Mouse (Mus musculus) T-helper 17 cell (primary cell): ENCODE data around the gene Hs3st3a1.

ENCODE experiments used
- in situ Hi-C, 2 experiments: fragments of 300-600 bp; cut with MboI, MseI; formaldehyde crosslinking; loops; 1 replicate in 1 of 2; 2 replicates in 1 of 2; pipeline ENCODE4 v1.15.1; 2025; ENCODE audit warnings: high pct_unique_total_duplicates in 2 of 2

Hs3st3a1 gene

GRCm38 (mm10) chr11:64434611-64435545, at the start of gene Hs3st3a1:
Gene Hs3st3a1 (plus strand): TSS chr11:64435332.
- in situ Hi-C loops = loop anchor here in 1 of 2 experiments (5.0 kb wide), 1 partner anchor 508 kb away; no protein-coding TSS in a partner anchor

GRCm38 (mm10) chr11:64386333-64386732, 48.8 kb upstream of the Hs3st3a1 start:
- in situ Hi-C loops = no loop called here

DNA sequence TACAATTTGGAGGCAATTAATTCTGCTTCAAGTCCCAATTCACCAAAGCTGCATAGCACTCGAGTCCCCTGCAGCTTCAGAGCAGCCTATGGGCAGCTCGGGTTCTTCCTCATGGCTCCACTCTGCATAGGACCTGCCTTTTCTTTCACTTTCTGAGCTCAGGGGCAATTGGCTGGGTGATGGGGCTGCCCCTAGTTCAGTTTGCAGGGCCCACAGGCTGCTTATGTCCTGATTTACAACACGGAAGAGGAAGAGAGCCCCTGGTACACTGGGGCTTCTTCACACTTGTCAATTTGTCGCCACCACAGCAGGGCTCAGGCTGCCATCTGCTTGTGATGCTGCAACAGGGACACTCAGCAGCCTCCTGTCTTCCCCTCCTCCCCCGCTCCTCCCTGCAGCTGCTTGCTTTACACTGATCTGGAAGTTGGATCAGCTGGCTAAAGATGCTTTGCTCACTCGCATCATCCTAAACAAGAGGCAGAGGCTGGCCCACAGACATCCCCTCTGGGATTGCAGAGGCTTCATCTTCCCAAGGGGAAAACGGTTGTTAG, 38.7 kb upstream of the Hs3st3a1 start:
- in situ Hi-C loops = no loop called here

- in situ Hi-C loops = no loop called here
These were observed 38.2 kb upstream of the Hs3st3a1 start for GRCm38 (mm10) chr11:64396949-64397348.

GRCm38 (mm10) chr11:64397612-64398011, 37.5 kb upstream of the Hs3st3a1 start:
- in situ Hi-C loops = no loop called here

- in situ Hi-C loops = loop anchor here in 1 of 2 experiments (10.0 kb wide), 1 partner anchor 1754 kb away; no protein-coding TSS in a partner anchor
These were observed 34.5 kb upstream of the Hs3st3a1 start for GRCm38 (mm10) chr11:64400534-64401093.

- in situ Hi-C loops = no loop called here
These were observed 16.2 kb upstream of the Hs3st3a1 start for GRCm38 (mm10) chr11:64418969-64419368.

- in situ Hi-C loops = loop anchor here in 1 of 2 experiments (5.0 kb wide), 1 partner anchor 508 kb away; no protein-coding TSS in a partner anchor
These were observed 647 bp downstream of the Hs3st3a1 start for GRCm38 (mm10) chr11:64435546-64436411.

DNA sequence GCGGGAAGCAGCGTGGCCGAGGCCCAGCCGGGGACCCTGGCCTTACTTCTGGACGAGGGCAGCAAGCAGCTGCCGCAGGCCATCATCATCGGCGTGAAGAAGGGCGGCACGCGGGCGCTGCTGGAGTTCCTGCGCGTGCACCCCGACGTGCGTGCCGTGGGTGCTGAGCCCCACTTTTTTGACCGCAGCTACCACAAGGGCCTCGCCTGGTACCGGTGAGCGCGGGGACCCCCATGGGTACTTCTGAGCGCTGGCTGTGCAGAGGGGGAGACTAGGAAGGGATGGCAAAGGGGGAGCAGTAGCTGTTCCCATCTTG, 1.2 kb downstream of the Hs3st3a1 start, which contains the start of gene F930015N05Rik:
TSS of gene F930015N05Rik (minus strand) at position 242 of the 316 bp plus-strand sequence.
- in situ Hi-C loops = loop anchor here in 1 of 2 experiments (5.0 kb wide), 1 partner anchor 509 kb away; no protein-coding TSS in a partner anchor

DNA sequence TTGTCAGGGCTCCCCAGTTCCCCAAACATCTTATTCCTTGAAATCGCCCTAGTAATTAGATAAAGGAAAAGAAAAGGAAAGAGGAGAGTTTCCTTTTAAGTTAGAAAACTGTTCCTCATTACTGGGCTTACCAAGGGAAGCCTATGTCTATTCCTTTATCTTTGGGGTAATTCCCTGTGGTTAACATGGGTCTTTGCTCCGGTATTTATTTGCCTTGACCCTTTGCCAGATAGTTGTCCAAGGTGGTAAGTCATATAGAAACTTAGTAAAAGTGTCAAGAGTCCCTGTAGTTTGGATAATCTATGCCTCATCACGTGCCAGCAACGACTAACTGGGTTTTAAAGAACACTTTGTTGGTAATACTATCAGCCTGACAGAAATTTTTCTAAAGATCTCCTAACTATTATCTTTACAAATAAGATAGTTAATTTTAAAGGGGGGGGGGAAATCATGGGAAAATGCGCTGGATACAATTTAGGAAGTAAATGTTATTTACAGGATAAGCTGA, 1.7 kb downstream of the Hs3st3a1 start:
- in situ Hi-C loops = loop anchor here in 1 of 2 experiments (5.0 kb wide), 1 partner anchor 510 kb away; no protein-coding TSS in a partner anchor

- in situ Hi-C loops = loop anchor here in 1 of 2 experiments (5.0 kb wide), 1 partner anchor 510 kb away; no protein-coding TSS in a partner anchor
These were observed 2.6 kb downstream of the Hs3st3a1 start for GRCm38 (mm10) chr11:64437721-64438120.

DNA sequence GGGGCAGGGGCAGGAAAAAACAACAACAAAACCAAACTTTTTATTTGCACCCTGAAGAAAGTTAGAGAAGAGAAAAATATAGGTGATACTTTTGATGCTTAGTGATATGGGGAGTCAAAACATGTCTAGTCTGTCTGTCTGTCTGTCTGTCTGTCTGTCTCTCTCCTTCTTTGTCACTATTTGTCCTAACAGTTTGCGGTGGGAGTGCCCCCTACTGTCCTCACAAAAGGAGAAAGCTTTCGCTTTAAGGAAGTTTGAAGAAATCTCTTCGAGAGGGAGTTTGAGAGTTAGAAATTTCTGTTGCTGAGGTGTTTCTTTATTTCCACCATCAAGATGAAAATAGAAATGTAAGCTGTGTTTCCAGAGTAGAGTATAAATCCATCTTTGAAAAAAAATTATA, 3.8 kb downstream of the Hs3st3a1 start:
- in situ Hi-C loops = loop anchor here in 1 of 2 experiments (5.0 kb wide), 1 partner anchor 512 kb away; no protein-coding TSS in a partner anchor

DNA sequence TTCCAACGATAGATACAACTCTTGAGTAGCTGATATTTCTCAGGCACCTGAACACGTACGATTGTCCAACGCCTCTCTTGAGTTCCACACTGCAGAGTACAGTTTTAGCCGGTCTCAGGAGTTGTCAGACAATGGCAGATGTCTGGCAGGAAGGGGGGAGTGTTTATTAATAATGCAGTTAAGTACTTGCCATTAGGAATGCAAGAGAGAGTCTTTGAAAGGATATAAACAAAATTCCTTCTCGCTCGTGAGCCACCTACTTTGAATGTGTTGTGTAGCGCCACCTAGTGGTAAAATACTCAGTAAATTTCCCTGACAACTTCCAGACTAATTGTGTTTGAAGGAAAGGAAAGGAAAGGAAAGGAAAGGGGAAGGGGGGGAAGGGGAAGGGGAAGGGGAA, 7.0 kb downstream of the Hs3st3a1 start:
- in situ Hi-C loops = loop anchor here in 1 of 2 experiments (10.0 kb wide), 1 partner anchor 1037 kb away; no protein-coding TSS in a partner anchor

DNA sequence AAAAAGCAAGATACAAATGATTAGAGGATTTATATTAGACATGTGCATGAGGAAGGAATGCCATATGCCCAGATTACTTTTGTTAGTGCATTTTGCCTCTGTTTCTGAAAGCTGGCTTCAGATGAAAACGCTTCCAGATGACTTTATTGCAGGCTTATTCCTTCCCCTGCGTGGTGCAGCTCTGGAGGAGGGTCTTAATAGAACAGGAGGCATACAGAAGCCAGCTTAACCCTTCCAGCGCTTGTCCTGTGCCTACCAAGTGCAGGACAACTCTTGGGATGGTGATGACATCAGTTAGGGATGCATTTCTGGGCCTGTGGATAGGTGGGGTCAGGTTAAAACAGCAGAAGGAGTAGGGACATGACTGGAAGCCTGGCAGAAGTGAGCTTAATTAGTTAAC, 7.6 kb downstream of the Hs3st3a1 start:
- in situ Hi-C loops = loop anchor here in 1 of 2 experiments (10.0 kb wide), 1 partner anchor 1038 kb away; no protein-coding TSS in a partner anchor

DNA sequence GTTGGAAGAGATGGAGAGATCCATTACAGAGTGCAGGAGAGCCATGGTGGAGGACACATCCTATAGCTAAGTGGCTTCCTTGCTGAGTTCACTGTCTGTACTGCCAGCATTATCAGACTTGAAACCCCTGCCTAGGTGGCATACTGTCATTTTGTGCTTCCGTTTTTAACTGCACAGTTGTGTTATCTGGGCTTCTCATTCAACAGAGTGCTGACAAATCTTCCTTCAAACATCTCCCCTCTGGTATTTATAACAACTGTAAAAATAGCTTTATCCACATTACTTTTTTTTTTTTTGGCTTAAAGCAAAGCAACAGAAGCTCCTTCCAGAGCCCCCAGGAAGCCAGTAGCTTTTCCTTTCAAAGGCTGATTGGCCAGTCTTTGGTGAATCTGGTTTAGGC, 10.1 kb downstream of the Hs3st3a1 start:
- in situ Hi-C loops = loop anchor here (5.0 to 10.0 kb wide), 2 partner anchors 518 to 1040 kb away; no protein-coding TSS in a partner anchor

GRCm38 (mm10) chr11:64448586-64449315, 13.6 kb downstream of the Hs3st3a1 start:
- in situ Hi-C loops = loop anchor here (5.0 to 10.0 kb wide), 2 partner anchors 521 to 1044 kb away; no protein-coding TSS in a partner anchor

DNA sequence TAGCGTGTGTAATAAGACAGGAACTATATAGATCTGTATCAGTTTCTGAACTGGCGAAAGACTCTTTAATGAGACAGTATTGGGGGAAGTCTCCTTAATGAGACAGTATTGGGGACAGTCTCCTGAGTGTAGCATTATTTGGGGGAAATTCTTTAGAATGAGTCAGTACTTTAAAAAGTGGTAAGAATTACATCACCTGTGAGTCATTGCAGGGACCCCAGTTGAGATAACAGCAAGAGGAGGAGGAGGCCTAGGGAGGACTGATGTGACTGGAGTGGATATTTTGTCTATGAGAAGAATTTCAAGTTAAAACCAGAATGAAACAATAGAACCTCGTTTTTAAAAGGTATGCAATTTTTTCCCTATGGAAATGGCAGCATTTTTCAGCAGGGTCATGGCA, 26.6 kb downstream of the Hs3st3a1 start:
- in situ Hi-C loops = loop anchor here in 1 of 2 experiments (10.0 kb wide), 1 partner anchor 1057 kb away; no protein-coding TSS in a partner anchor

DNA sequence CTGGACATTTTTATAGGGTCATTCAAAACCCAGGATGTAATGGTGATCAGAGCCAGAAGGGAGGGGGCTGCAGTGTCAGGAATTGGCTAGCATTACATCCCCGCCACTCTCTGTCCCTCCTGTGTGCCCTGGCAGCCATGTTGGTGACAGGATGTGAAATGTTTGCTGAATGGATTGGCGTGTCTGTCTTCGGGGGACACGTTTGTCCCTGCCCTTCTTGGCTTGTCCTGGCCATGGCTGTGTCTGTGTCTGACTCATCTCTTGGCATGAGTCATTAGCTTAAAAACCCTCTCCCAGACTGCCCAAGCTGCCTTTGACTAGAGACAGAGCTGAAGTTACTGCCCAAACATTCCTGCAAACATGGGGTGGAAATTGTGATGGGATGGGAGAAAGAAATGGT, 33.6 kb downstream of the Hs3st3a1 start:
- in situ Hi-C loops = loop anchor here in 1 of 2 experiments (10.0 kb wide), 1 partner anchor 1064 kb away; no protein-coding TSS in a partner anchor

DNA sequence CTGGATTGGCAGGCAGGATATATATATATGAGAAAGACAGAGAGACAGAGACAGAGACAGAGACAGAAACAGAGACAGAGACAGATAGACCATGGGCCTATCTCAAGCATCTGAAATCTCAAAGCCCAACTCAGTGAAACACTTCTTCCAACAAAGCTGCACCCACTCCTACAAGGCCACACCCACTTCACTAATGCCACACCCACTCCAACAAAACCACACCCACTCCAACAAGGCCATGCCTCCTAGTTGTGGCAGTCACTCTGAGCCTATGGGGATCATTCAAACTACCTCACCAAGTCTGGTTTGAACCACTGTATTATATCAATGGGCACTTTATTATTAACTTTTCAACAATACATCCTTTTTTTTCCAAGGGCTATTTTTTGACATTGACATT, 35.6 kb downstream of the Hs3st3a1 start:
- in situ Hi-C loops = no loop called here
